Mouse (Mus musculus): ENCODE measurements around the gene Dtymk. TPM values are rescaled to one million over a fixed set of nuclear protein-coding genes. Genes with fewer than 3 reads are reported as not detected.

Dtymk gene
- polyA plus RNA-seq, 1 experiment: 10.0 TPM

- TF ChIP-seq TAL1 (IDR thresholded peaks at IDR 0.05; ENCODE audit: low read length) (no peak), GATA1 (IDR thresholded peaks at IDR 0.05; ENCODE audit: low read length) (no peak)
- Histone ChIP-seq H3K36me3 (ENCODE audit: control insufficient read depth) (peaks cover 34% of the 10 kb centered on the region), H3K27me3 (ENCODE audit: control insufficient read depth) (no peaks in the 10 kb centered on the region)
These were observed 24.8 kb upstream of the Dtymk start for GRCm38 (mm10) chr1:93826540-93826835.

GRCm38 (mm10) chr1:93825771-93826539, 24.2 kb upstream of the Dtymk start:
- H3K4me3 ChIP-seq (replicated peaks): peak overlapping the region; percentile 75
- H3K9me3 ChIP-seq (ENCODE audit: control insufficient read depth, low read length): no peaks in the 10 kb centered on the region
- no peaks in the 10 kb centered on the region for H3K27me3 ChIP-seq (ENCODE audit: control insufficient read depth)
- no peak for TF ChIP-seq TAL1 (IDR thresholded peaks at IDR 0.05; ENCODE audit: low read length)
- no peak for TF ChIP-seq GATA1 (IDR thresholded peaks at IDR 0.05; ENCODE audit: low read length)
- H3K36me3 ChIP-seq (ENCODE audit: control insufficient read depth): peaks cover 39% of the 10 kb centered on the region
- peaks cover 40% of the 10 kb centered on the region for H3K4me1 ChIP-seq (ENCODE audit: control insufficient read depth)

More at GRCm38 (mm10) chr1:93826540-93826835, 24.8 kb upstream of the Dtymk start:
- Histone ChIP-seq H3K4me1 (ENCODE audit: control insufficient read depth) (peaks cover 40% of the 10 kb centered on the region), H3K4me3 (replicated peaks) (peak overlapping the region; percentile 75), H3K9me3 (ENCODE audit: control insufficient read depth, low read length) (no peaks in the 10 kb centered on the region)

DNA sequence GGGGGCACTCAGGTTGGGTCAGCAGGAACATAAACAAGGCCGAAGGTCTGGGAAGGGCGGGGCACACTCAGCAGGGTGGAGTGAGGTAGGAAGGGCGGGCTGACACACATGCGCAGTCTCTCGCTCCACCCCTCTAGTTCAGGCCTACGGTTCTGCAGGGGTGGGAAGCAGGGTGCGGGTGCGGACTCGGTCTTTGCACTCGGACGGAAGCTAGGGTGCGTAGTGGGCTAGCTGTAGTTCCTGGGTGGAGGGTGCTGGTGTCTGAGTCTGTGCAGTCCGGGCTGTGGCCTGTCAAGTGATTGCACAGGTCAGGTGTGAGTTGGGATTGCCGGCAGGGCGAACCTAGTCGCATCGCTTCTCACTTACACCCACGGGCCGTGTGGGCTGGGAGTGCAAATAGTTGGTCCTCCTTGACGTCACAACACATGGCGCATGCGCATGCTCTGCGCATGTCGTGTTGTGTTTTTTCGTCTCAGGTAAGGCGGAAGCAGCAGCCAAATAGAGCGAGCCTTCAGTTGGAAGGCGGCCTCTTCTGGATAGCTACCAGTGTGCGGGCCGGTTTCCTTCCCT, 23.5 kb upstream of the Dtymk start:
- H3K36me3 ChIP-seq (ENCODE audit: control insufficient read depth): peaks cover 46% of the 10 kb centered on the region
- no peaks in the 10 kb centered on the region for H3K9me3 ChIP-seq (ENCODE audit: control insufficient read depth, low read length)
- H3K27me3 ChIP-seq (ENCODE audit: control insufficient read depth): no peaks in the 10 kb centered on the region
- H3K4me3 ChIP-seq (replicated peaks): peak overlapping the region; percentile 75
- H3K4me1 ChIP-seq (ENCODE audit: control insufficient read depth): peaks cover 40% of the 10 kb centered on the region
- TF ChIP-seq GATA1 (IDR thresholded peaks at IDR 0.05; ENCODE audit: low read length) (no peak), TAL1 (IDR thresholded peaks at IDR 0.05; ENCODE audit: low read length) (no peak)

- no peaks in the 10 kb centered on the region for H3K27me3 ChIP-seq (ENCODE audit: control insufficient read depth)
- TF ChIP-seq TAL1 (IDR thresholded peaks at IDR 0.05; ENCODE audit: low read length) (no peak), GATA1 (IDR thresholded peaks at IDR 0.05; ENCODE audit: low read length) (no peak)
- peak within 1 kb of the TSS; percentile 75 for H3K4me3 ChIP-seq (replicated peaks)
- H3K36me3 ChIP-seq (ENCODE audit: control insufficient read depth): peaks cover 50% of the 10 kb centered on the region
- H3K4me1 ChIP-seq (ENCODE audit: control insufficient read depth): peaks cover 40% of the 10 kb centered on the region
- H3K9me3 ChIP-seq (ENCODE audit: control insufficient read depth, low read length): no peaks in the 10 kb centered on the region
These were observed 22.9 kb upstream of the Dtymk start, which contains the start of gene D2hgdh for GRCm38 (mm10) chr1:93824609-93825008. Gene D2hgdh (plus strand): TSS chr1:93824909.

DNA sequence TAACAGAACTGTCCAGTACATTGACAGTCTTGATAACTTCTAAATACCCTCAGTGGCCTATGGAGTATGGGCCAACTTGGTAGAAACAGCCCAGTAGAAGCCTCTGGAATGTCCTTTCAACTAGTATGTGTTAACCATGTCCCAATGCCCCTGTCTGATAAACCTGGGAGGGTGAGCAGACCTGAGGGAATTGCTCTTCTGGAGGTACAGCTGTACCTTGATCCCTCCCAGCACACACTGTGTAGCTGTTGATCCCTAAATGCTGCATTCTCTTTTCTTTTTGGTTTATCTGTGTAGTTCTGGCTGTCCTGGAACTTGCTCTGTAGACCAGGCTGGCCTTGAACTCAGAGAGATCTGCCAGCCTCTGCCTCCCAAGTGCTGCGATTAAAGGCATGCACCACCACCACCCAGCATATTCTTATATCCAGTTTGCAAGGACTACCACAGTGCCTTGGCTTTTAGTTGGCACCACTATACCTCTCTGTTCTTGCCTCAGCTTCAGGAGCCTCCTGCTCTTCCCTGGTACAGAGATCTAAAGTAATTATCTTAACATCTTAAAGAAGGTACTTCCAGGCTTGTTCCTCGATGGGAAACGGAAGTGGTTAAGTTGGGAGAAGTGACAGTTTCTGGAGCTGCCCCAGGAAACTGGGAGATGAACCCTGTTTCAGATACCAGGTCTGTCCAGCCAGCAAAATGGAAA, 22.2 kb upstream of the Dtymk start:
- Histone ChIP-seq H3K9me3 (ENCODE audit: control insufficient read depth, low read length) (no peaks in the 10 kb centered on the region), H3K4me1 (ENCODE audit: control insufficient read depth) (peaks cover 40% of the 10 kb centered on the region), H3K27me3 (ENCODE audit: control insufficient read depth) (no peaks in the 10 kb centered on the region), H3K4me3 (replicated peaks) (peak overlapping the region; percentile 75), H3K36me3 (ENCODE audit: control insufficient read depth) (peaks cover 57% of the 10 kb centered on the region)
- TF ChIP-seq GATA1 (IDR thresholded peaks at IDR 0.05; ENCODE audit: low read length) (no peak), TAL1 (IDR thresholded peaks at IDR 0.05; ENCODE audit: low read length) (no peak)

GRCm38 (mm10) chr1:93818722-93819121, 17.0 kb upstream of the Dtymk start:
- Histone ChIP-seq H3K9me3 (ENCODE audit: control insufficient read depth, low read length) (no peaks in the 10 kb centered on the region), H3K27me3 (ENCODE audit: control insufficient read depth) (no peaks in the 10 kb centered on the region), H3K4me1 (ENCODE audit: control insufficient read depth) (peaks cover 9% of the 10 kb centered on the region), H3K36me3 (ENCODE audit: control insufficient read depth) (peaks cover 93% of the 10 kb centered on the region), H3K4me3 (replicated peaks) (no peak overlapping the region)
- no peak for TF ChIP-seq TAL1 (IDR thresholded peaks at IDR 0.05; ENCODE audit: low read length)
- TF ChIP-seq GATA1 (IDR thresholded peaks at IDR 0.05; ENCODE audit: low read length): no peak

DNA sequence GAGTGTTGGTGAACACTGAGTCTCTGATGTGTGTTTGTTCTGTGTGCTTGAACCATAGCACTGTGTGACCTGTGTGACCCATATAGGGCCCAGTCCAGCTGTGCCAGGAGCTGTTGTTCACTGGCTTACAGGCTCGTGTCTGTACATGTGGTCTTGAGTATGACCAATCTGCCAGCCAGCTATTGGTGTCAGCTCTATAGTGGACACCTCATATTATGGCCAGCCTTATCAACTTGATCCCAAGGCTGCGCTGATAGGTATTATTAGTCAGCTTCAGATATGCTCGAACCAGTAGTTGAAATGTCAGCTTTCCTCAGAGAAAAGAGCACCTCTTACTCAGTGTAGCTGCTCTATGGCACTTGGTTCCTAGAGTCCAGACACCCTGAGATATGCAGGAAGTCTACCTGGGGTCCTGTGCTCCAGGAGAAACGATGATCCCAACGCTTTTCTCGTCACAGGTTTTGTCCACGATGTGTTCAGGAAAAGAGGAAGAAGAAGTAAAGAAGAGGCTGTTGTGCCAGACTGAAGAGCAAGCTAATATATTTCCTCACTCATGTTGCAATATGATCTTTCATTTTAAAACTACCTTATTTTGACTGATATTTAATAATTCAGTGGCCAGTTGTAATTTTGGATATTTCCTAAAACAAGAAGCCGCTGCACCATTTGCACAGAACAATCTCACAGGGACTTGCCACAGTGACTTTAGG, 16.2 kb upstream of the Dtymk start:
- H3K9me3 ChIP-seq (ENCODE audit: control insufficient read depth, low read length): no peaks in the 10 kb centered on the region
- no peak for TF ChIP-seq TAL1 (IDR thresholded peaks at IDR 0.05; ENCODE audit: low read length)
- TF ChIP-seq GATA1 (IDR thresholded peaks at IDR 0.05; ENCODE audit: low read length): no peak
- no peak overlapping the region for H3K4me3 ChIP-seq (replicated peaks)
- H3K27me3 ChIP-seq (ENCODE audit: control insufficient read depth): no peaks in the 10 kb centered on the region
- peaks cover 96% of the 10 kb centered on the region for H3K36me3 ChIP-seq (ENCODE audit: control insufficient read depth)
- H3K4me1 ChIP-seq (ENCODE audit: control insufficient read depth): peaks cover 2% of the 10 kb centered on the region

GRCm38 (mm10) chr1:93811495-93812039, 9.8 kb upstream of the Dtymk start:
- TF ChIP-seq GATA1 (IDR thresholded peaks at IDR 0.05; ENCODE audit: low read length): no peak
- no peak for TF ChIP-seq TAL1 (IDR thresholded peaks at IDR 0.05; ENCODE audit: low read length)
- Histone ChIP-seq H3K36me3 (ENCODE audit: control insufficient read depth) (peaks cover 92% of the 10 kb centered on the region), H3K4me1 (ENCODE audit: control insufficient read depth) (peaks cover 10% of the 10 kb centered on the region), H3K4me3 (replicated peaks) (no peak overlapping the region), H3K9me3 (ENCODE audit: control insufficient read depth, low read length) (no peaks in the 10 kb centered on the region), H3K27me3 (ENCODE audit: control insufficient read depth) (no peaks in the 10 kb centered on the region)
